Mouse (Mus musculus): ENCODE measurements around the gene Ces4a. TPM values are rescaled to one million over a fixed set of nuclear protein-coding genes. Genes with fewer than 3 reads are reported as not detected.
A peak's percentile ranks its signal among the peaks of the same experiment; 100 is the strongest.
"Not testable (repeated sequence)": the region's sequence is repeated elsewhere in the genome, so short reads cannot be mapped to it uniquely, and the experiment has no call there.

Gene Ces4a
- total RNA-seq, 2 experiments from 2014 or later: not detected

- DNase-seq (ENCODE audit: low spot score in 2 of 2): no peak
These were observed 35.5 kb downstream of the Ces4a start for GRCm38 (mm10) chr8:105167116-105167515.

- DNase-seq (ENCODE audit: low spot score in 2 of 2): no peak
These were observed 38.0 kb downstream of the Ces4a start for GRCm38 (mm10) chr8:105169582-105169981.

- peak in 1 of 2 experiments; percentile 7 for DNase-seq (ENCODE audit: low spot score in 2 of 2)
These were observed 38.4 kb downstream of the Ces4a start for GRCm38 (mm10) chr8:105170041-105170380.

GRCm38 (mm10) chr8:105170381-105171115 is 38.9 kb downstream of the Ces4a start, which contains the start of gene Cbfb:
Cbfb (plus strand) TSS chr8:105170674.
- peak; percentile 87 to 96 for DNase-seq (ENCODE audit: low spot score in 2 of 2)

- DNase-seq (ENCODE audit: low spot score in 2 of 2): peak; percentile 45 to 57
These were observed 39.8 kb downstream of the Ces4a start for GRCm38 (mm10) chr8:105171116-105172002.

- no peak for DNase-seq (ENCODE audit: low spot score in 2 of 2)
These were observed 40.4 kb downstream of the Ces4a start for GRCm38 (mm10) chr8:105172003-105172362.

- not testable (repeated sequence) for DNase-seq (ENCODE audit: low spot score in 2 of 2)
These were observed 43.7 kb downstream of the Ces4a start for GRCm38 (mm10) chr8:105175287-105175686.

GRCm38 (mm10) chr8:105178211-105178800 is 46.7 kb downstream of the Ces4a start:
- no peak for DNase-seq (ENCODE audit: low spot score in 2 of 2)

GRCm38 (mm10) chr8:105182201-105182600 is 50.6 kb downstream of the Ces4a start:
- no peak for DNase-seq (ENCODE audit: low spot score in 2 of 2)

GRCm38 (mm10) chr8:105186467-105187005 is 54.9 kb downstream of the Ces4a start:
- no peak for DNase-seq (ENCODE audit: low spot score in 2 of 2)

- no peak for DNase-seq (ENCODE audit: low spot score in 2 of 2)
These were observed 60.6 kb downstream of the Ces4a start for GRCm38 (mm10) chr8:105192182-105192581.

Other genes with a start within 250 kb of the Ces4a start
- not detected for gene Ces2e, start 205.5 kb upstream of the Ces4a start, total RNA-seq (2021)
- gene Ces2f, start 184.4 kb upstream of the Ces4a start, total RNA-seq (2021): not detected
- gene Ces2g, start 170.1 kb upstream of the Ces4a start, total RNA-seq (2021): under 1 TPM in 1 of 2 experiments, not detected in 1; 0.39 TPM
- not detected for gene Ces2h, start 130.9 kb upstream of the Ces4a start, total RNA-seq (2021)
- not detected for gene Ces3a, start 83.2 kb upstream of the Ces4a start, total RNA-seq (2021)
- gene Ces3b, start 48.0 kb upstream of the Ces4a start, total RNA-seq (2021): not detected
- gene Cbfb, start 38.9 kb downstream of the Ces4a start, total RNA-seq (2021): 10 to 100 TPM; 26.1 to 27.3 TPM
- gene D230025D16Rik, start 93.3 kb downstream of the Ces4a start, total RNA-seq (2021): 10 to 100 TPM; 29.2 to 30.9 TPM
- gene B3gnt9, start 123.4 kb downstream of the Ces4a start, total RNA-seq (2021): 1 to 10 TPM; 3.6 to 4.2 TPM
- gene Tradd, start 132.8 kb downstream of the Ces4a start, total RNA-seq (2021): 1 to 10 TPM; 6.0 to 7.4 TPM
- gene Fbxl8, start 132.8 kb downstream of the Ces4a start, total RNA-seq (2021): 1 to 10 TPM in 1 of 2 experiments, under 1 TPM in 1; 0.52 to 1.1 TPM
- 1 to 10 TPM; 1.4 to 1.9 TPM for gene Hsf4, start 138.0 kb downstream of the Ces4a start, total RNA-seq (2021)
- 1 to 10 TPM; 5.8 to 5.9 TPM for gene Nol3, start 144.3 kb downstream of the Ces4a start, total RNA-seq (2021)
- 10 to 100 TPM; 32.4 to 33.1 TPM for gene 4931428F04Rik, start 158.1 kb downstream of the Ces4a start, total RNA-seq (2021)
- 1 to 10 TPM; 2.1 to 2.3 TPM for gene Exoc3l, start 164.3 kb downstream of the Ces4a start, total RNA-seq (2021)
- gene E2f4, start 165.9 kb downstream of the Ces4a start, total RNA-seq (2021): 10 to 100 TPM; 28.8 to 33.6 TPM
- gene Elmo3, start 173.8 kb downstream of the Ces4a start, total RNA-seq (2021): 1 to 10 TPM; 1.2 to 1.4 TPM
- gene Lrrc29, start 194.5 kb downstream of the Ces4a start, total RNA-seq (2021): 1 to 10 TPM; 5.0 to 8.3 TPM
- 10 to 100 TPM; 41.3 to 45.8 TPM for gene Tmem208, start 194.6 kb downstream of the Ces4a start, total RNA-seq (2021)
- 1 to 10 TPM; 2.6 to 3.4 TPM for gene Fhod1, start 216.2 kb downstream of the Ces4a start, total RNA-seq (2021)
- gene Slc9a5, start 217.0 kb downstream of the Ces4a start, total RNA-seq (2021): 10 to 100 TPM; 10.7 to 11.9 TPM
- gene Plekhg4, start 241.5 kb downstream of the Ces4a start, total RNA-seq (2021): 1 to 10 TPM in 1 of 2 experiments, under 1 TPM in 1; 0.81 to 1.2 TPM

All from layer of hippocampus, postnatal 14 days (tissue).